Mouse (Mus musculus) liver, embryonic 14.5 days (tissue): ENCODE measurements around the gene Cst9.

ENCODE experiments used
- CTCF ChIP-seq: IDR thresholded peaks from 2 replicates; pipeline ENCODE4 v1.5.1; 2016; ENCODE audit warnings: antibody characterized with exemption, low read depth, control low read depth
- EP300 ChIP-seq: IDR thresholded peaks from 2 replicates; pipeline ENCODE4 v1.6.1; 2016; ENCODE audit warnings: antibody characterized with exemption, low read depth

DNA sequence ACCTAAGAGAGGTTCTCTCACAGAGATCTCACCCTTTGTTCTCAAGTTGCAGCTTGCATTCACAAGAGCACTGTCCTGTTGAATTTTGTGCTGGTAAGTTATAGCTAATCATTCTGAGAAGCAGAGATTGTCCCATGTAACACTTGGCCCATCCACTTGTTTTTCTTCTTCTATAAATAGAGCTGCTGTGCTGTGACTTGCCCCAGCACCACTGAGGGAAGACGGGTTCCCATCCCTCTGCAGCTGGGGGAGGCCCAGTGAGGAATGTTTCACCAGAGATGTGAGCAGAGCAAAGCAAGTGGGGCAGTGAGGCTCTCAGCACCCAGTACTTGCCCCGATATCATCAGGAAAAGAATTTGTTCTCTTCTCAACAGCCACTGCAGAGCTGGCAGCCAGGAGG is 30.0 kb downstream of the Cst9 start, which contains the start of gene 9230104L09Rik:
- TF ChIP-seq CTCF (no peak), EP300 (no peak)
